Mouse (Mus musculus): ENCODE data around the gene Bud13.

The Bud13 gene

DNA sequence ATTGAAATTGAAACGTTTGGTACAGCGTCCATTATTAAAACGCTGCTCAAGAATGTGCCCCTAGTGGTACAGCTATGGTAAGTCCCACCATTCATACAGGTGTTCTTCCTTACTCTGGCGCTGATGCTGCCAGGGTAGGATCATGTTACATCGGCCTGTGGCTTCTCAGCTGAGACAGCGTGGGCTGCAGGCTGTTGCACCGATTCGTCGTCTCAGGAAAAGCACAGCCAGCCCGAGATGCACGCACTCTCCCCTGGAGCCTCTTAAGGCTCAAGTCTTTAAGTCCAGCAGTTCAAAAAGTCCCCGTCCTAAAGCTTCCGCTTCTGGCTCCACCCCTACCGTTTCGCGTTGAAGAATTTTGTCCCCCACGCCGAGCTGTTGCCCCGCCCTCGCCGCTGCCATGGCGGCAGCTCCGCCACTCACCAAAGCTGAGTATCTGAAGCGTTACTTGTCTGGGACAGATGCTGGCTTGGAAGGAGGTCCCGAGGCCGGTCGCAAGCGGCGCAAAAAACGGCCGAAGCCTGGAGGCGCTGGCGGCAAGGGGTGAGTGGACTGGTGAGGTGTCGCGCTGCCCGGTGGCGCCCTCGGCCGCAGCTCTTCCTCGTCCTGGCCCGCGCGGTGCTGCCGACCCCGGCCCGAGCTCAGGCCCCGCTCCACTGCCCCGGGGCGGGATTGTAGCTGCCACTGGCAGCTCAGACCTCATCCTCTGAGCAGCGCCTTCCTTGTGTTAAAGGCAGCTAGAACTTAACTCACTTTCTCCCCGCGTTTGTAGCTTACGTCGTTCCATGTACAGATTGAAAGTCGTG, at the start of gene Bud13:
Bud13 (plus strand) TSS at position 378 of the 806 bp plus-strand sequence.
- DNase-seq (ENCODE audit: low read depth, low spot score): peak; percentile 92

DNA sequence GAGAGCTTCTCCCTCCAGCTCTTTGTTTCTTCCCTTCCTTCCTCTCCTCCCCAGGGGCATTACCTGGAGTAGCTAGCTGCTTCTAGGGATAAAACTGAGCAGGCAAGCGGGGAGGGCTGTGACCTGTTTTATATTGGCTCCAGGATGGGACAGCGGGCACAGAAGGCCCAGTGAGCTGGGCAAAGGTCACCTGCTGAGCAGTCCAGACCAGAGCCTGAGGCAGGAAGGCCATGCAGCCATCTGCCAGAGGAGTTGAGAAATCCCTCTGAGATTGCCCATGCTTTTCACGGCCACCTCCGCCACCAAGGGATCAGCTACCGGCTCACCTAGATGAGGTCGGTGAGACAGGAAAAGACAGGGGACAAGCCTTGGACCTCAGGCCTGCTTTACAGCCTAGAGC, 47.6 kb upstream of the Bud13 start:
- DNase-seq (ENCODE audit: low read depth, low spot score): no peak

DNA sequence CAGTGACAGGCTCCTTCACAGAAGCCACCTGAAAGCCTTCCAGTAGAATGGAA, 47.4 kb upstream of the Bud13 start, which contains the start of gene Apoc3:
Apoc3 (minus strand) TSS at position 41 of the 53 bp plus-strand sequence.
- no peak for DNase-seq (ENCODE audit: low read depth, low spot score)

DNA sequence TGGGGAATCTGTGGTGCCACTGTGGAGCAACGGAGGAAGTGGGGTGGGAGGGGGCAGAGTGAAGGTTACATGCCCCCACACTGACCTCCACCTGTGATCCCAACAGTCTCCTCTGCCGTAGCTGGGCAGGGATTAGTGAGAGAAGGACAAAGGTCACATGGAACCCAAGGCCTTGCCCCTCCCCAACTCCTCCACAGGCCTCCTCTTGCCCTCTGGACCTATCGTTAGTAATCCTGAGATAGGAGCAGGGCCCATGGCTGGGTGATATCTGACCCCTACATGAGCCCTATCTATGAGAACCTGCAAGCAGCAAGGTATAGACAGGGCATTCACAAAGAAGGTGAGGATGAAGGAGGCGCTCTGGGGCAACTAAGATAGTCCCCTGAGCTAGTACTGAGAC, 47.2 kb upstream of the Bud13 start:
- no peak for DNase-seq (ENCODE audit: low read depth, low spot score)

DNA sequence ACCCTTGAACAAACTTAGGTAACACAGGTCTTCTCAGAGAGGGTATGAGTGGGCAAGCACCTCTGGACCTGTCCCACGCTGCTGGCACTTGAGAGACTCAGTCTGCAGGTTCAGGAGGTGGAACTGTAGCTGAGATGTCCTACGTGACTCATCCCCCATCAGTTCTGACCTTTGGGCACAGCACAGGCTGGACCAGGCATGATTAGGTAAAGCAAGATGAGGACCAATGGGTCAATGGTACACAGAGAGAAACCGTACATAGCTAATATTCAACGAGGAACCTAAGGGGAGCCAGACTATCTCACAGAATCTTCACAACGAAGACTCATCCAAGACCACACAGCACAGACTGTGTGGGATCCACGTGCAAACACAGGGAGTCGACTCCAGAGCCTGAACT, 44.0 kb upstream of the Bud13 start:
- no peak for DNase-seq (ENCODE audit: low read depth, low spot score)

DNA sequence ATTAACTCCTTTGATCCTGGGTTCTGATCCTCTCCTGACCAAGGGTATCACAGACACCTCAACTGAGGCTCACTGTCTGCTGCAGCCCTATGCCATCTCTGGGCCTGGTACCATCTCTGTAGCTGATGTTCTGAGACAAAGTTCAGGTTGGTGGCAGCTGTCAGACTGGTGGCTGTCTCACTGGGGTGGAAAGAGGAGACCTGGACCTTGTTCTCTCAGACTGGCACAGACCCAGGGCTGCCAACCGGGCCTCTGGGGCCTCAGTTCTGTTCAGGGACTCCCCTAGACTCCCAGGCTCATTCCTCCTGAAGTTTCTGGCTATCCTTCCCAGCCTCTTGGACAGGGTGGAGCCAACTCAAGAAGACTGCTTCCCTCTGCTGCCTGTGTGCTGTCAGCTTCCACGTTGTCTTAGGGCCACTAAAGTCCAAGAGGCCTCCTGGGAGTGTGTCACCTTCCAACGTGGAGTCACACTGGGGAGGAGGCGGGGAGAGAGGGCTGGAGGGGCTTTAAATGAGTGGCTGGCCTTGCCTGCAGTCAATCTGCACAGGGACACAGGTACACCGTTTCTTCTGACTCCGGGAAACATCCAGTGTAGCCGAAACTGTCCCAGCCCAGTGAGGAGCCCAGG, 42.2 kb upstream of the Bud13 start, which contains the start of gene Apoa4:
Apoa4 (plus strand) TSS at position 171 of the 628 bp plus-strand sequence.
- DNase-seq (ENCODE audit: low read depth, low spot score): no peak

DNA sequence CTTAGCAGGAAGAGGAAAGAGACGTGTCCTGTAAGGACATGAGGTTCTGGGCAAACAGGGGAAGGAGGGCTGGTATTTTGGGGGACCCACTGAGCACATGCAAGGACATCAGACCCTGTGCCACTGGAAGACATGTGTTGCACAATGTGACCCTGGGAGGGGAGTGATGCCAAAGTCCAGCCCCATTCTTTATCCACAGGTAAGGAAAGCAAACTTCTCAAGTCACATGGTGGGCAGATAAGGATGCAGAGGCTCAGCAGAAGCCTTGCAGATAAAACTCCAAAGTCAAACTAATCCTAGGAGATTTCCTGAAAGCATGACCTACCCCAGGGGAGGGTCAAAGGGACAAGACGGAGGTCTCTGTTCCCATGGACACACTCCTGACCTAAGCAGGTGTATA, 41.0 kb upstream of the Bud13 start:
- no peak for DNase-seq (ENCODE audit: low read depth, low spot score)

DNA sequence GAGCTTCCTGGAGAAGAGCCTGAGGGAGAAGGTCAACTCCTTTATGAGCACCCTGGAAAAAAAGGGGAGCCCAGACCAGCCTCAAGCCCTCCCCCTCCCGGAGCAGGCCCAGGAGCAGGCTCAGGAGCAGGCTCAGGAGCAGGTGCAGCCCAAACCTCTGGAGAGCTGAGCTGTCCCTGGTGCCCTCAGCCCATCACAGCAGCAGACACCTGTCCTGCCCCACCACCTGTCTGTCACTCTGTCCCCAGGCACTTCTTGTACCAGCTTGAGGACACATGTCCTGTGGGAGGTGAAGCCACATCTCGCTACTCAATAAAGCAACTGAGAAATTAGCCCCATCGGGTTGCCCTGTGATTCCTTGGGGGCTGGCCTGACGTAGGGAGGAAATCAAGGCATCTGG, 39.7 kb upstream of the Bud13 start:
- no peak for DNase-seq (ENCODE audit: low read depth, low spot score)

DNA sequence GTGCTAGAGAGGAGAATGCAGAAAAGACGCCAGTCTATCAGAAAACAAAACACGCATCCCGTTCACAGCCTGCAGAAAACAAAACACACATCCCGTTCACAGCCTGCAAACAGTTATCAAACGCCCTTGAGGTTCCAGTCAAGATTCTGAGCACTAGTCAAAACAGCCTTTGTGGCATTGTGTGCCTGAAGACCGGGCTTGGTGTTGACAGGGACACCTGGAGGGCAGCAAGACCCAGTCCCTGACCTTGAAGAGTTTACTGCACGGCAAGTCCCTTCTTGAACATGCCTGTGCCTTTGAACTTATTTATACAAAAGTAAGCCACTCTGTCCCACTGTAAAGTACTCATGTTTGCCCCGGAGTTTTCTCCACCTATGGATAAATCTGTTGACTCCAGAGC, 39.2 kb upstream of the Bud13 start:
- DNase-seq (ENCODE audit: low read depth, low spot score): no peak

DNA sequence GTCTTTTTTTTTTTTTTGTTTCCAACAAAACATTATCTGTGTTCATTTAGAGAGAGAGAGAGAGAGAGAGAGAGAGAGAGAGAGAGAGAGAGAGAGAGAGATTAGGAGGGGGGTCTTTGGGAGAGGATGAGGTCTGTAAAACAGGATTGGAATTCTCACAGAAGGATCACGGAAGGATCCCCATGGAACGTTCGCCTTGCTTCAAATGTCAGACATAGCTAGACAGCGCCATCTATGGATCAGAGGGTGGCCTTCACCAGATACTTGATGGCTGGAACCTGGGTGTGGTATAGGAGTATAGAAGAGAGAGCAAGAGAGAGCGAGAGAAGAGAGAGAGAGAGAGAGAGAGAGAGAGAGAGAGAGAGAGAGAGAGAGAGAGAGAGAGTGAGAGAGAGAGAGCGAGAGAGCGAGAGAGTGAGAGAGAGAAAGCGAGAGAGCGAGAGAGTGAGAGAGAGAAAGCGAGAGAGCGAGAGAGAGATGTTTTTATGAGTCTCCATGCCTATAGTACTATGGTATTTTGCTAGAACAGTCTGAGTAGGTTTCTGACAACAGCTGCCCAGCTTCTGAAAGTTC, 36.0 kb upstream of the Bud13 start:
- peak; percentile 80 for DNase-seq (ENCODE audit: low read depth, low spot score)

DNA sequence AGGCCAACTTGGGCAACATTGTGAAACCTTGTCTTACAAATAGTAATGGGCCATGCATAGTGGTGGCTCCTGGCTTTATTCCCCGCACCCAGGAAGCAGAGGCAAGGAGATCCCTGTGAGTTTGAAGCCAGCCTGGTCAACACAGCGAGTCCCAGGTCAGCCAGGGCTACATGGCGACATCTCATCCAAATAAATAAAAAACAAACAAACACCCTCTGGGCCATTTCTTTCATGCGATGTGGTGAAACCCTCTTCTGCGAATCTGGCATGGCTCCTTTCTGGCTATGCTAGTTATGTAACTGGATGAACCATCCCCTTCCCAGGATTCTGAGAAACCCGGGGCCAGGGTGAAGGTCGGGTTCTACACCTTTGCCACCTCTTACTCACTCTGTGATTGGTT, 26.6 kb upstream of the Bud13 start:
- DNase-seq (ENCODE audit: low read depth, low spot score): no peak

DNA sequence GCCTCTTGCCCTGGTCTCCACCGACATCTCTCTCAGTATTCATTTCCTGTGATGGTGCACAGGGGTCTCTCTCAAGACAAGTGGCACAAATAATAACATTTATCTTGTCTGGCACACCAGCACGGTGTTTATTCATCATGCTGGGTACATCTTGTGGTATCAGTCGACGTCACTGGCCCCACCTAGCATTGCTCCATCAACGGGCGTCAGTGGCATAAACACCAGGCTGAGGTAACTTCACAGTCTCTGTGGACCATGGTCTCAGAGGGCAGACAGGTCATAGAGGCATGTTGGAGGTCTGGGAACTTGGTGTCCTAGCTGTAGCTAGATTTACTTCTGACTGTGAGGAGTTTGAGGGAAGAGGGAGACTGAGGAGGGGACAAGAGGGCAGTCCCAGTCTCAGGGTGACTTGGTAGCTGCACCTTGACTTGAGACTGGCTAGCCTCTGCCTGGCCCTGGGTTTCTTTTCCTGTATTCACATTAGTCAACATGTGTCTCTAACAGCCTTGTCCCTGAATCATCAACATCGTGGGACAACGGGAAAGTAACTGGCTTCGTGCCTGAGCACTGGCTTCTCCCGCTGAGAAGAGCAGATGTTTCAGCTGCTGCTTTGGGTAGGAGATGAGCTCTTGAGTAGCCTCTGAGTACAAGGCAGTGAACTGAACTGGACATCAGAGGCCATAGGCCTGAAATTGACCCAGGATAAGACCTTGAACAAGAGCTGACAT, 26.0 kb upstream of the Bud13 start:
- no peak for DNase-seq (ENCODE audit: low read depth, low spot score)

DNA sequence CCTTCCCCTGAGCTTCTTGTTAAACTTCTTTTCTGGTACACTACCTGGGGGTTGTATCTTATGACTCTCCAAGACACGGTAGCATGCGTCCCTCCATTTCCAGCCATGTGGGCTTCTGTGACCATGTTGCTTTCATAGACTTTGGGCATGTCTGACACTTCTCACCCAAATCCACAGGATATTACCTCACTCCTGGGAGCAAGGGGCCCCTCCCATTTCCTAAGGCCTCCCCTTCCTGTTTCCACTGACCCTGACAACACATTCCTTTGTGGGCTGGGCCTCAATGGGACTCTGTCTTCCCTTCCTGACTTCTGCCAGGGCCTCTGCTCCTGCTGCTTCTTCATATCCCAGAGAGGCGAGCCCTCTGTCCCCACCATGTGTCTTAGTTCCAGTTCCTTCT, 25.3 kb upstream of the Bud13 start:
- no peak for DNase-seq (ENCODE audit: low read depth, low spot score)

DNA sequence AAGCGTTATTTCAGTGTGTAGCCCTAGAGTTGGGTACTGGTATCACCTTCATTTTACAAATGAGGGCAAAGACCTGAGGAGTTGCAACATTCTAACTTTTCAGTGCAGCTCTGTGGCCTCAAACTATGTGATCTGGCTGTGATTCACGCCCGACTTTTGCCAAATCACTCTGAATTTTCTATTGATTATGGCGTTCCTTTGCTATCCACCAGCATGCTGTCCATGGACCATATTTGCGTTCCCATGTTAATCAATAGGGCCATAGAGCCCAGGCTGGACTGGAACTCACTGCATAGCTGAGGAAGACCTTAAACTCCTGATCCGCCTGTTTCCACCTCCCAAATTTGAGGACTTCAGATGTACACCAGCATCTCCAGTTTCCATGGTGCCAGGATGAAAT, 23.7 kb upstream of the Bud13 start:
- no peak for DNase-seq (ENCODE audit: low read depth, low spot score)

DNA sequence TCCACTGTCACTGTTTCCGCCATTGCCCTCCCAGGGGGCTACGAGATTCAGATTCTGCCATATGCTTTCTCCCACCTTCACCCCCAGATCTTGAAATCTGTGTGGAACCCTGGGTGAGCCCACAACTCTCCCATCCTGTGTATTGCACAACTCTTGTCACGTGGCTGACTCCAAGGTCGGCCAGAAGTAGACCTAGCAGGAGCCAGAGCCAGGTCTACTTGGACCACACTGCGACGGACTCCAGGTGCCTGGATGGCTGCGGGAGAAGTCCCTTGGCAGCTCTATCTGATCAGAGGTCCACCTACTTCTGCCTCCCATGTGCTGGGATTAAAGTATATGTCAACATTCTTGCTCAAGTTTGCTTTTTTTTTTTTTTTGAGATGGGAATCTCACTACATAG, 21.7 kb upstream of the Bud13 start:
- DNase-seq (ENCODE audit: low read depth, low spot score): no peak

DNA sequence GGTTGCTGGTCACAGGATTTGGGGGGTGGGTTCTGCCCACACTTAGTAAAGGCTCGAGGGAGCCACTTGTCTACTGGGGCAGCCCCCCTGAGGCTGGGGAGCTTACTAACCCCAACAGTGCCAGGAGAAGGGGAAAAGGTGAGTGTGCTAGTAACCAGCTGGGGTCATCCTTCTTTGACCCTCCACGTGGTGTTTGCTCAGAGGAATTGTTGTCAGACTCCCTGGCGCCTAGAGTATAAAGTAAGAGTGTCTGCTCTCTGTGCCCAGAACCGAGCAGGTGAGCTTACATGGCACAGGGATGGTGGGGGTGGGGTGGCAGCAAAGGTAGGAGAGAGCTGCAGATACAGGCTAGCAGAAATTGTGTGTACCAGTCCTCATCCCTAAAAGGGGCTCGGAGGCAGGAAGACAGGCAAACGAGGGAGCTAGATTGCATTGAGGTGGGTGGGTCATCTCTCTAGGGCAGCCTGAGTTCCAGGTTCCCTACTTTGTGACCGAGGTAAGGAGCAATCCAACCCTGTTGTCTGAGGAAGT, 14.4 kb upstream of the Bud13 start, which contains the start of gene Apoa5:
Apoa5 (plus strand) TSS at position 291 of the 531 bp plus-strand sequence.
- no peak for DNase-seq (ENCODE audit: low read depth, low spot score)

DNA sequence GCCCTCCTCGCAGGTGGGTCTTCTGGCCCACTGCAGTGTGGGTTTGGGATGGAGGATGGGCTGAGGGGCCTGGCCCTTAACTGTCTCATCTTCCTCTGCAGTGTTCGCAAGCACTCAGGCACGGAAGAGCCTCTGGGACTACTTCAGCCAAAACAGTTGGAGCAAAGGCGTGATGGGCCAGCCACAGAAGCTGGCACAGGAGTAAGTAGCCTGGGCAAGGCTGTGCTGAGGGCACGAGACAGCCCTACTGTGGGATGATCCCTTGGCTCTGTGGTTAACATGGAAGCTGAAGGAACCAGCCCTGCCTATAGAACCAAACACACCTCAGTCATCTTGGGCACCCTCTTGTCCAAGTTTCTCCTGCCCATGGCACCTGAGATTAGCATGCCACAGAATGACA, 13.7 kb upstream of the Bud13 start:
- DNase-seq (ENCODE audit: low read depth, low spot score): no peak

DNA sequence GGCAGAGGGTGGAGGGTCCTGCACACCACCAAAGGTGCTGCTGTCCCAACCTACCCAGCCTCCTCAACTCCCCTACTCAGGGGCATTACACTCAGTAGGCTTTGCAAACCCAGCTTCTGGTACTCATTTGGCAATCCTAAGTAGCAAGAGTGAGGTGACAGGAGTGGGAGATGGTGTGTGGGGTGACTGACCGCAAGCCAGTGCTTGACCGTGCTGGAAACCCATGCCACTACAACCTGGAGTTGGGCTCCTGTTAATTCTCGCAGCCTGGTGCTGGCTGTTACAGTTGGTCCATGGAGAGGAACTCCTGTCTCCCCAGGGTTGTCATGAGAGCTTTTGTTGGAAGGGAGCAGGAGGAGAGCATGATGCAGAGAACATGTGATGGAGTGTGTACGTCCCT, 12.0 kb upstream of the Bud13 start:
- DNase-seq (ENCODE audit: low read depth, low spot score): no peak

DNA sequence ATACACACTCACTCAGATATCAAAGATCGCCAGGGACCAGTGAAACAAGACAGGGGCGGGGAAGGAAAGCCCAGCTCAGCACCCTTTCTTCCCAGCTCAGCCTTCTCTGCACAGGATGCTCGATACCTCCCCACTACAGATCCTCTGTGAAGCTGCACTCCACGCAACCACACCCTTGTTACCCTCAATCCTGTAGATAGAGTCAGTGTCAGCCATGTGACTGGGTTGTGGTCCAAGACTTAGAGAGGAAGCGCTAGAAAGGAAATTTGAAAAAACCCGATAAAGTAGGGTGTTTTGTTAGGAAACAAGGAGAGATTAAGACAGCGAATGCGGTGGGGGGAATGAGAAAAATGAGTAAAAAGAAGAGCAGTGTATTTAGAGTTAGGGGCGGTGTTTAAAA, 10.7 kb upstream of the Bud13 start:
- DNase-seq (ENCODE audit: low read depth, low spot score): no peak

DNA sequence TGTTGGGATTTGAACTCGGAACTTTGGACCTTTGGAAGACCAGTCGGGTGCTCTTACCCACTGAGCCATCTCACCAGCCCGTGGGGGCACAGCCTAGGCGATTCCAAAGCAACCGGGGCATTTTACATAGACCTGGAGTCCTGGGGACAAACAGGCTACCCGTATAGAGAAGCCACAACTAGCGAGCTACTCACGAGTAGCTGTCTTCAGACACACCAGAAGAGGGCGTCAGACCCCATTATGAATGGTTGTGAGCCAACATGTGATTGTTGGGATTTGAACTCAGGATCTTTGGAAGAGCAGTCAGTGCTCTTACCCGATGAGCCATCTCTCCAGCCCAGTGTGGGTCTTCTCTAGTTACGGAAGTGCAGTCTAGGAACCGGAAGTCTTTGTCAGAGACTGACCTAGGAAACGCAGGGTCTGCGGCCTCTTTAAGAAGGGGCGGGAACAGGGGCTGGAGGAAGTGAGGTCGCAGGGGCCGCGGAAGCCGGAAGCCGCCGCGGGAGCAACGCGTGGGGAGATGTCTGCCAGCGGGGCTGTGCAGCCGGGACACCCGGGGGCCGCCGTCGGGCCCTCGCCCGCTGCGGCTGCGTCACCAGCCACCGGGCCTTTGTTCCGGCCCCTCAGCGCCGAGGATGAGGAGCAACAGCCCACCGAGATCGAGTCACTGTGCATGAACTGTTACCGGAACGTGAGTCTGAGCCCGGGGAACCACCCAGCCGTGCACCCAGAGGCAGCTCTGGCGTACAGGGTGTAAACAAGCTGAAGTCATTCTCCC, 9.9 kb upstream of the Bud13 start, which contains the start of gene Zpr1:
Zpr1 (plus strand) TSS at position 388 of the 778 bp plus-strand sequence.
- DNase-seq (ENCODE audit: low read depth, low spot score): peak; percentile 92

DNA sequence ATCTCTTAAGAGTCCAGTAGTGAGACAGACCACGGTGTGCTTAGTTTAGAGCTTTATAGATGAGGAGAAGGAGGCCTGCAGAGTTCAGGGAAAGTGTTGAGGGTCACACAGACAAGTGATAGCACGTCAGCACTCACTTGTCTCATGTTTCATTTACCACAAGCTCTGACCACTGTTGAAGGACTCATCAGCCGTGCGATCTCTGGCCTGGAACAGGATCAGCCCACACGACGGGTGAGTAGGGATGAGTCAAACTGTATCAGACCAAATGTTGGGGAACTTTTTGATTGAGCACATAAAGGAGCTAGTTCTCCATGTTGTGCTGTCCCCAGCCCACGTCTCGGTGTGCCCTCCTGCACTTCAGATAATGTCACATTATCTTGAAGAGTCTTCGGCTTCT, 8.3 kb upstream of the Bud13 start:
- DNase-seq (ENCODE audit: low read depth, low spot score): no peak

DNA sequence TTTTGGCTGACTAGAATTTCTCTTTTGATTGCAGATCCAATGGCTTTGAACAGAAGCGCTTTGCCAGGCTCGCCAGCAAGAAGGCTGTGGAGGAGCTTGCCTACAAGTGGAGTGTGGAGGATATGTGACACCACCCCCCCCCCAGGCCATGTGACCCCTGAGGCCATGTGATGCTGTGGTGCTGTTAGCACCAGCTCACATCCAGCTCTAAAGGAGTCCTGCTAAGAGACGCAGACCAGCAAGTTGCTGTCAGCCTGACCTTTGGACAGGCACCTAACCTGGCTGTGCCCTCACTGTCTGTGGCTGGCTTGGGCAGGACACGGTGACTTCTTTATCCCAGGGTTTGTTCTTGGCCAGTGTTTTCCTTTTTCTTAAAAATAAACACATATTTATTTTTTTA, 15.6 kb downstream of the Bud13 start:
- DNase-seq (ENCODE audit: low read depth, low spot score): no peak

Data from forelimb bud, embryonic 11.5 days (tissue).